Mouse (Mus musculus): Measurements from ENCODE around the gene Nwd1. TPM values are rescaled to one million over a fixed set of nuclear protein-coding genes. Genes with fewer than 3 reads are reported as not detected.

The Nwd1 gene
- polyA plus RNA-seq, 1 experiment = 21.2 TPM

- DNase-seq = no peak
- no peak overlapping the region for H3K27ac ChIP-seq (ENCODE audit: insufficient read depth, low read length)
- H3K4me1 ChIP-seq (ENCODE audit: control insufficient read depth, insufficient read depth, low read length) = no peaks in the 10 kb centered on the region
- no peaks in the 10 kb centered on the region for H3K27me3 ChIP-seq (ENCODE audit: control insufficient read depth, insufficient read depth, low read length)
- TF ChIP-seq CTCF (IDR thresholded peaks at IDR 0.05; ENCODE audit: borderline replicate concordance, insufficient read depth, low read depth, low read length) (no peak), POLR2A (IDR thresholded peaks at IDR 0.05; ENCODE audit: borderline replicate concordance, insufficient read depth, low read length) (no peak)
- no peak overlapping the region for H3K4me3 ChIP-seq (replicated peaks; ENCODE audit: insufficient read depth, low read depth, low read length)
Measured at GRCm38 (mm10) chr8:72758310-72758709, 111.8 kb downstream of the Nwd1 start.

DNA sequence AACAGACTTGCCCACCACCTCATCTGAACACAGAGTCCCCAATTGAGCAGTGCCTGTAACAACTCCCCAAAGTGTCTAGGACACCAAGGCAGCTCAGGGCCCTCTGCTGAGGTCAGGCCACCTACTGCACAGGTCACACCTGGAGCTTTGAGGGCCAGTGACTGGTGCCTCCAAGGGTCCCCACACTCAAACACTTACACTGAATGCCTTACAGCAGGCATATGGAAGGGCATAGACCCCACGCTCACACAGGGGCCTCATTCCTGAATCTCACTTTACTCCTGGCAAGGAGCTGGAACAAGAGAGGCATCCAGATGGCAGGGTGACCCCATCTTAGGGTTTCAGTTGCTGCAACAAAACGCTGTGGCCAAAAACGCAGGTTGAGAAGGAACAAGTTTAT, 113.7 kb downstream of the Nwd1 start:
- DNase-seq = no peak
- H3K27ac ChIP-seq (ENCODE audit: insufficient read depth, low read length) = no peak overlapping the region
- no peaks in the 10 kb centered on the region for H3K27me3 ChIP-seq (ENCODE audit: control insufficient read depth, insufficient read depth, low read length)
- WGBS = 82% methylated on average over 3 of the region's 3 CpGs
- TF ChIP-seq POLR2A (IDR thresholded peaks at IDR 0.05; ENCODE audit: borderline replicate concordance, insufficient read depth, low read length) (no peak), CTCF (IDR thresholded peaks at IDR 0.05; ENCODE audit: borderline replicate concordance, insufficient read depth, low read depth, low read length) (no peak)
- H3K4me1 ChIP-seq (ENCODE audit: control insufficient read depth, insufficient read depth, low read length) = no peaks in the 10 kb centered on the region
- H3K4me3 ChIP-seq (replicated peaks; ENCODE audit: insufficient read depth, low read depth, low read length) = no peak overlapping the region

- Histone ChIP-seq H3K4me1 (ENCODE audit: control insufficient read depth, insufficient read depth, low read length) (no peaks in the 10 kb centered on the region), H3K4me3 (replicated peaks; ENCODE audit: insufficient read depth, low read depth, low read length) (no peak within 1 kb of the TSS), H3K27ac (ENCODE audit: insufficient read depth, low read length) (no peak within 1 kb of the TSS), H3K27me3 (ENCODE audit: control insufficient read depth, insufficient read depth, low read length) (no peaks in the 10 kb centered on the region)
- 71% methylated on average over 7 of the region's 7 CpGs for WGBS
- no peak for TF ChIP-seq CTCF (IDR thresholded peaks at IDR 0.05; ENCODE audit: borderline replicate concordance, insufficient read depth, low read depth, low read length)
- no peak for TF ChIP-seq POLR2A (IDR thresholded peaks at IDR 0.05; ENCODE audit: borderline replicate concordance, insufficient read depth, low read length)
- no peak for DNase-seq
Measured at GRCm38 (mm10) chr8:72761322-72762051, 115.0 kb downstream of the Nwd1 start, which contains the start of gene F2rl3. Gene F2rl3, plus strand, starts transcription at chr8:72761880.

DNA sequence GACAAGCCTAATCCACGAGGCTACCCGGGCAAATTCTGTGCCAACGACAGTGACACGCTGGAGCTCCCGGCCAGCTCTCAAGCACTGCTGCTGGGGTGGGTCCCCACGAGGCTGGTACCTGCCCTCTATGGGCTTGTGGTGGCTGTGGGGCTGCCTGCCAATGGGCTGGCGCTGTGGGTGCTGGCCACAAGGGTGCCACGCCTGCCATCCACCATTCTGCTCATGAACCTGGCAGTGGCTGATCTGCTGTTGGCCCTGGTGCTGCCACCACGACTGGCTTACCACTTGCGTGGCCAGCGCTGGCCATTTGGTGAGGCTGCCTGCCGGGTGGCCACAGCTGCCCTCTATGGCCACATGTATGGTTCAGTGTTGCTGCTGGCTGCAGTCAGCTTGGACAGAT, 115.8 kb downstream of the Nwd1 start:
- no peak overlapping the region for H3K27ac ChIP-seq (ENCODE audit: insufficient read depth, low read length)
- DNase-seq = no peak
- H3K4me1 ChIP-seq (ENCODE audit: control insufficient read depth, insufficient read depth, low read length) = no peaks in the 10 kb centered on the region
- no peak for TF ChIP-seq POLR2A (IDR thresholded peaks at IDR 0.05; ENCODE audit: borderline replicate concordance, insufficient read depth, low read length)
- WGBS = 71% methylated on average over 12 of the region's 12 CpGs
- no peak overlapping the region for H3K4me3 ChIP-seq (replicated peaks; ENCODE audit: insufficient read depth, low read depth, low read length)
- no peaks in the 10 kb centered on the region for H3K27me3 ChIP-seq (ENCODE audit: control insufficient read depth, insufficient read depth, low read length)

GRCm38 (mm10) chr8:72765696-72766095, 119.2 kb downstream of the Nwd1 start:
- H3K4me3 ChIP-seq (replicated peaks; ENCODE audit: insufficient read depth, low read depth, low read length) = no peak overlapping the region
- DNase-seq = no peak
- H3K4me1 ChIP-seq (ENCODE audit: control insufficient read depth, insufficient read depth, low read length) = no peaks in the 10 kb centered on the region
- TF ChIP-seq POLR2A (IDR thresholded peaks at IDR 0.05; ENCODE audit: borderline replicate concordance, insufficient read depth, low read length) (no peak), CTCF (IDR thresholded peaks at IDR 0.05; ENCODE audit: borderline replicate concordance, insufficient read depth, low read depth, low read length) (no peak)
- WGBS = 75% methylated on average over 4 of the region's 4 CpGs
- no peak overlapping the region for H3K27ac ChIP-seq (ENCODE audit: insufficient read depth, low read length)
- no peaks in the 10 kb centered on the region for H3K27me3 ChIP-seq (ENCODE audit: control insufficient read depth, insufficient read depth, low read length)

DNA sequence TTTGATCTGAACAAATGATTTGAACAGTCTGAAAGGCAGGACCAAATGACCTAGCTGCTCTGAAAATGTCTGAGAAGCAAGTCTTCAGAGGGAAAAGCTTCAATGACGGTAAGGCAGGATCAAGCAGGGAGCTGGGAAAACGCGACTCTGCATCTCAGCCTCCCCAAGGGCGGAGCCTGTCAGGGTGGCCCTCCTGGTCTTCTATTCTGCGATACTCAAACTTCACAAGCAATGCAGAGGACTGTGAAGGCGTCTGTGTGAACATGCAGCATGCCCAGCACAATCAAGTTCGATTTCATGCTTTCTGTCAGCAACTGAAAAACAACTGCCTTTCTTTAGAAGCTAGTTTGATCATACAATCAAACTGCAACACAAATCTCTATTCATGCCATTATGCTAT, 120.3 kb downstream of the Nwd1 start:
- no peak for DNase-seq
- no peaks in the 10 kb centered on the region for H3K27me3 ChIP-seq (ENCODE audit: control insufficient read depth, insufficient read depth, low read length)
- H3K4me1 ChIP-seq (ENCODE audit: control insufficient read depth, insufficient read depth, low read length) = no peaks in the 10 kb centered on the region
- H3K4me3 ChIP-seq (replicated peaks; ENCODE audit: insufficient read depth, low read depth, low read length) = no peak overlapping the region
- WGBS = 15% methylated on average over 7 of the region's 7 CpGs
- TF ChIP-seq CTCF (IDR thresholded peaks at IDR 0.05; ENCODE audit: borderline replicate concordance, insufficient read depth, low read depth, low read length) = no peak
- H3K27ac ChIP-seq (ENCODE audit: insufficient read depth, low read length) = no peak overlapping the region

Other genes starting within 250 kb of the Nwd1 start
- 74.4 and 77.9 TPM in 2 replicates for gene Eps15l1, start 225.3 kb upstream of the Nwd1 start, polyA plus RNA-seq (2012; rRNA removed)
- 3.0 and 4.4 TPM in 2 replicates for gene Calr3, start 202.8 kb upstream of the Nwd1 start, polyA plus RNA-seq (2012; rRNA removed)
- 8.5 and 10.4 TPM in 2 replicates for gene 1700030K09Rik, start 202.8 kb upstream of the Nwd1 start, polyA plus RNA-seq (2012; rRNA removed)
- 54.5 and 65.5 TPM in 2 replicates for gene Cherp, start 171.5 kb upstream of the Nwd1 start, polyA plus RNA-seq (2012; rRNA removed)
- 40.1 and 41.1 TPM in 2 replicates for gene Slc35e1, start 154.1 kb upstream of the Nwd1 start, polyA plus RNA-seq (2012; rRNA removed)
- gene Med26, start 98.4 kb upstream of the Nwd1 start, polyA plus RNA-seq (2012; rRNA removed) = 9.6 and 10.3 TPM in 2 replicates
- 72.3 and 73.7 TPM in 2 replicates for gene Smim7, start 75.6 kb upstream of the Nwd1 start, polyA plus RNA-seq (2012; rRNA removed)
- gene Tmem38a, start 74.7 kb upstream of the Nwd1 start, polyA plus RNA-seq (2012; rRNA removed) = 107 and 111 TPM in 2 replicates
- gene Sin3b, start 76.6 kb downstream of the Nwd1 start, polyA plus RNA-seq (2012; rRNA removed) = 101 and 102 TPM in 2 replicates
- gene F2rl3, start 115.2 kb downstream of the Nwd1 start, polyA plus RNA-seq (2012; rRNA removed) = 0.57 and 0.65 TPM in 2 replicates